Mouse (Mus musculus) lung, embryonic 15.5 days (tissue): ENCODE data around the gene Padi6. TPM values are rescaled to one million over a fixed set of nuclear protein-coding genes. Genes with fewer than 3 reads are reported as not detected.

Experiments used
- ATAC-seq: fragments of 200-750 bp; cut with Nextera tagmentation; 2 replicates; pipeline ENCODE4 v1.8.0; 2017; ENCODE audit warnings: moderate number of reproducible peaks, borderline replicate concordance; ENCODE audit not compliant: low FRiP score, low TSS enrichment; ENCODE audit errors: extremely low read depth
- H3K27ac ChIP-seq: fragments of 300-500 bp; sonication (generic); 2 replicates; pipeline ENCODE4 v1.5.1; 2015; ENCODE audit warnings: moderate library complexity, mild to moderate bottlenecking, inconsistent platforms
- H3K27me3 ChIP-seq: fragments of 300-500 bp; sonication (generic); 2 replicates; pipeline ENCODE4 v1.6.1; 2015; ENCODE audit warnings: inconsistent platforms
- H3K36me3 ChIP-seq: fragments of 300-500 bp; sonication (generic); 2 replicates; pipeline ENCODE4 v1.6.1; 2015; ENCODE audit warnings: inconsistent platforms
- H3K4me1 ChIP-seq: fragments of 300-500 bp; sonication (generic); 2 replicates; pipeline ENCODE4 v1.6.1; 2015; ENCODE audit warnings: inconsistent platforms
- H3K4me2 ChIP-seq: fragments of 300-500 bp; sonication (generic); 2 replicates; pipeline ENCODE4 v1.6.1; 2015; ENCODE audit warnings: inconsistent platforms, mild to moderate bottlenecking, moderate library complexity
- H3K4me3 ChIP-seq: fragments of 300-500 bp; sonication (generic); 2 replicates; pipeline ENCODE4 v1.5.1; 2015; ENCODE audit warnings: mild to moderate bottlenecking, inconsistent platforms
- H3K9ac ChIP-seq: fragments of 300-500 bp; sonication (generic); 2 replicates; pipeline ENCODE4 v1.6.1; 2015; ENCODE audit warnings: inconsistent platforms
- H3K9me3 ChIP-seq: fragments of 300-500 bp; sonication (generic); 2 replicates; pipeline ENCODE4 v1.6.1; 2016; ENCODE audit warnings: inconsistent platforms
- WGBS: fragments of 180-500 bp; shearing (Covaris S2); methylation state at CpG from one replicate; pipeline ENCODE4 v1.1.7; 2015; 5-methylcytosine and 5-hydroxymethylcytosine counted together
- polyA plus RNA-seq: library from polyadenylated mRNA; unstranded; fragments of >200 nt; fragmentation: Nextera tagmentation; extraction: Ambion mirVana; gene quantifications from 2 replicates; pipeline ENCODE4 v1.2.1, GENCODE M21; 2015

Padi6 gene
- polyA plus RNA-seq, 1 experiment from 2014 or later = 0.06 TPM

- H3K9me3 ChIP-seq = no peaks in the 10 kb centered on the region
- H3K4me3 ChIP-seq = no peak overlapping the region
- H3K36me3 ChIP-seq = no peaks in the 10 kb centered on the region
- H3K4me2 ChIP-seq = no peak overlapping the region
- H3K27ac ChIP-seq = no peak overlapping the region
- peaks cover 6% of the 10 kb centered on the region; the same call in 1 of the 2 replicates for H3K4me1 ChIP-seq
- WGBS = 56% methylated on average over 4 of the region's 4 CpGs
- H3K27me3 ChIP-seq = no peaks in the 10 kb centered on the region
- no peak for ATAC-seq
- no peak overlapping the region for H3K9ac ChIP-seq
Measured at GRCm38 (mm10) chr4:140693513-140693912, 48.9 kb downstream of the Padi6 start.

GRCm38 (mm10) chr4:140691481-140691880 lies 51.0 kb downstream of the Padi6 start:
- H3K4me1 ChIP-seq = peaks cover 6% of the 10 kb centered on the region; the same call in 1 of the 2 replicates
- no peak overlapping the region for H3K4me3 ChIP-seq
- H3K27ac ChIP-seq = no peak overlapping the region
- no peaks in the 10 kb centered on the region for H3K27me3 ChIP-seq
- H3K9ac ChIP-seq = no peak overlapping the region
- H3K4me2 ChIP-seq = no peak overlapping the region
- no peak for ATAC-seq
- H3K36me3 ChIP-seq = no peaks in the 10 kb centered on the region
- 66% methylated on average over 7 of the region's 7 CpGs for WGBS
- H3K9me3 ChIP-seq = no peaks in the 10 kb centered on the region

GRCm38 (mm10) chr4:140689873-140690655 lies 52.4 kb downstream of the Padi6 start:
- Histone ChIP-seq H3K4me1 (peaks cover 8% of the 10 kb centered on the region), H3K9ac (no peak overlapping the region), H3K27ac (0 out of 2 replicates have a peak overlapping the region, but pooled peaks have one; percentile 11), H3K27me3 (no peaks in the 10 kb centered on the region), H3K36me3 (no peaks in the 10 kb centered on the region), H3K9me3 (no peaks in the 10 kb centered on the region), H3K4me2 (peak overlapping the region; percentile 12; the same call in 1 of the 2 replicates), H3K4me3 (no peak overlapping the region)
- 46% methylated on average over 16 of the region's 16 CpGs for WGBS
- ATAC-seq = no peak

- no peak overlapping the region for H3K4me2 ChIP-seq
- H3K9me3 ChIP-seq = no peaks in the 10 kb centered on the region
- no peak overlapping the region for H3K4me3 ChIP-seq
- H3K36me3 ChIP-seq = no peaks in the 10 kb centered on the region
- WGBS = 82% methylated on average over 5 of the region's 5 CpGs
- no peak for ATAC-seq
- H3K4me1 ChIP-seq = peaks cover 20% of the 10 kb centered on the region
- H3K27ac ChIP-seq = no peak overlapping the region
- no peak overlapping the region for H3K9ac ChIP-seq
- H3K27me3 ChIP-seq = no peaks in the 10 kb centered on the region
Measured at GRCm38 (mm10) chr4:140688826-140689425, 53.5 kb downstream of the Padi6 start.

GRCm38 (mm10) chr4:140688044-140688825 lies 54.2 kb downstream of the Padi6 start:
- ATAC-seq = no peak
- Histone ChIP-seq H3K4me1 (peaks cover 24% of the 10 kb centered on the region), H3K36me3 (no peaks in the 10 kb centered on the region), H3K4me3 (no peak overlapping the region), H3K9me3 (no peaks in the 10 kb centered on the region), H3K4me2 (no peak overlapping the region), H3K9ac (no peak overlapping the region), H3K27ac (no peak overlapping the region), H3K27me3 (no peaks in the 10 kb centered on the region)
- 46% methylated on average over 11 of the region's 12 CpGs for WGBS

GRCm38 (mm10) chr4:140684881-140685303 lies 57.6 kb downstream of the Padi6 start:
- Histone ChIP-seq H3K4me3 (no peak overlapping the region), H3K9ac (no peak overlapping the region)
- 24% methylated on average over 6 of the region's 6 CpGs for WGBS

GRCm38 (mm10) chr4:140684141-140684871 lies 58.1 kb downstream of the Padi6 start:
- Histone ChIP-seq H3K9me3 (no peaks in the 10 kb centered on the region), H3K4me3 (peak overlapping the region; percentile 1; the same call in 1 of the 2 replicates), H3K36me3 (no peaks in the 10 kb centered on the region), H3K27ac (peak overlapping the region; percentile 71), H3K27me3 (no peaks in the 10 kb centered on the region), H3K4me2 (peak overlapping the region; percentile 43), H3K4me1 (peaks cover 18% of the 10 kb centered on the region), H3K9ac (no peak overlapping the region)
- ATAC-seq = peak; percentile 72
- 8% methylated on average over 16 of the region's 16 CpGs for WGBS

More at GRCm38 (mm10) chr4:140684881-140685303, 57.6 kb downstream of the Padi6 start:
- Histone ChIP-seq H3K36me3 (no peaks in the 10 kb centered on the region), H3K4me1 (peaks cover 20% of the 10 kb centered on the region), H3K27me3 (no peaks in the 10 kb centered on the region), H3K27ac (peak overlapping the region; percentile 71), H3K4me2 (peak overlapping the region; percentile 43), H3K9me3 (no peaks in the 10 kb centered on the region)
- no peak for ATAC-seq

- Histone ChIP-seq H3K4me2 (peak overlapping the region; percentile 43; the same call in 1 of the 2 replicates), H3K27ac (peak overlapping the region; percentile 71), H3K4me3 (no peak overlapping the region), H3K27me3 (no peaks in the 10 kb centered on the region), H3K36me3 (no peaks in the 10 kb centered on the region), H3K9me3 (no peaks in the 10 kb centered on the region), H3K4me1 (peaks cover 18% of the 10 kb centered on the region), H3K9ac (no peak overlapping the region)
- ATAC-seq = no peak
- 41% methylated on average over 8 of the region's 8 CpGs for WGBS
Measured at GRCm38 (mm10) chr4:140683608-140684007, 58.8 kb downstream of the Padi6 start.

GRCm38 (mm10) chr4:140680731-140681397 lies 61.6 kb downstream of the Padi6 start:
- peaks cover 18% of the 10 kb centered on the region for H3K4me1 ChIP-seq
- H3K27me3 ChIP-seq = no peaks in the 10 kb centered on the region
- no peaks in the 10 kb centered on the region for H3K36me3 ChIP-seq
- H3K4me3 ChIP-seq = no peak overlapping the region
- no peak overlapping the region; the same call in 1 of the 2 replicates for H3K27ac ChIP-seq
- no peak overlapping the region for H3K4me2 ChIP-seq
- WGBS = 35% methylated on average over 8 of the region's 8 CpGs
- no peak overlapping the region for H3K9ac ChIP-seq
- no peak for ATAC-seq
- no peaks in the 10 kb centered on the region for H3K9me3 ChIP-seq

- no peaks in the 10 kb centered on the region for H3K36me3 ChIP-seq
- H3K4me3 ChIP-seq = no peak overlapping the region
- ATAC-seq = 0 out of 2 replicates have a peak, but pooled peaks have one; percentile 36
- H3K9ac ChIP-seq = no peak overlapping the region
- peaks cover 13% of the 10 kb centered on the region for H3K4me1 ChIP-seq
- H3K27me3 ChIP-seq = no peaks in the 10 kb centered on the region
- no peaks in the 10 kb centered on the region for H3K9me3 ChIP-seq
- H3K4me2 ChIP-seq = peak overlapping the region; percentile 35
- no peak overlapping the region for H3K27ac ChIP-seq
- WGBS = 21% methylated on average over 18 of the region's 18 CpGs
Measured at GRCm38 (mm10) chr4:140679723-140680380, 62.6 kb downstream of the Padi6 start.
